ENCODE assay signal across 8 mouse cellular contexts in the genomic region with DNA sequence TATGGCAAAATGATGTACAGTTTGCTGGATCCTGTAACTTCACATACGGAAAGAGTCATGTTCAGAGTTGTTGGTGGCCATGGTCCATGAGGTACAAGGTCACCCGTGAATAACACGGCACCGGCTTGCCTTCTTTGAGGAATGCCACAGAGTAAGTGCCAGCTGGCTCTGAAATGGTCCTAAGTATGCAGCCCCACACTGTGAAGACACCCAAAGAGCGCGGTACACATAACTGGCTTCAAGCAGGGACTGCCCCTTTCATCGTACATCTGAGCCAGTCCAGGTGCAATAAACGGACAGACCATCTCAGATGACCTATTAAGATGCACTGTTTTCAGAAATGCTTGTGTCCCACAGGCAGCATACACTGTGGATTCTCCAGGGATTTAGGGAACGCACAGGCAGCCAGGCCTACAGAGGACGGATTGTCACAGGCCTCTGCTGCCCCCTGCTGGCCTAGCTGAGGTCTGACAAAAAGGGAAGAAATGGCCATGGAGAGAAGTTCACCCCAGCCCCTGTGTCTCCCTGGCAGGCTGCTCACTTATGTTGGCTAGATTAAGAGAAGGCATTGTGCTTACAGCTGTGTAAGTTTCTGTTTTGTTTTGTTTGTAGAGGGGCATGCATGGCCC.
A peak's percentile ranks its signal among the peaks of the same experiment; 100 is the strongest.
DNase-seq lines count a peak whose midpoint lies in the region; ATAC-seq lines count a peak whose summit lies in the region.

No protein-coding gene starts in this region.

- no peak overlapping the region for H3K9ac ChIP-seq in limb, embryonic 11.5 days (ENCODE audit: low read length)
- no peak overlapping the region for H3K9ac ChIP-seq in midbrain, embryonic 14.5 days (replicated peaks; ENCODE audit: low read length)

- H3K27me3 ChIP-seq in limb, embryonic 11.5 days (ENCODE audit: control insufficient read depth, insufficient read depth, low read length): no peaks in the 10 kb centered on the region
- no peaks in the 10 kb centered on the region for H3K27me3 ChIP-seq in midbrain, embryonic 14.5 days (ENCODE audit: control insufficient read depth, insufficient read depth, low read length)

- H3K4me3 ChIP-seq in limb, embryonic 11.5 days (ENCODE audit: low read depth, low read length): no peak overlapping the region
- H3K4me3 ChIP-seq in midbrain, embryonic 14.5 days (replicated peaks; ENCODE audit: low read depth, low read length): no peak overlapping the region

- 58% methylated on average over 10 of the region's 10 CpGs for WGBS in limb, embryonic 11.5 days
- WGBS in midbrain, embryonic 14.5 days: 56% methylated on average over 10 of the region's 10 CpGs

- intact Hi-C loops in gastrocnemius, postnatal 14 days (cut with DNase I; ENCODE audit: low total_unique reads): no loop called here

- H3K4me2 ChIP-seq in limb, embryonic 11.5 days (ENCODE audit: low read depth, severe bottlenecking): no peak overlapping the region
- no peak overlapping the region for H3K4me2 ChIP-seq in midbrain, embryonic 14.5 days (ENCODE audit: low read length)

- H3K9me3 ChIP-seq in limb, embryonic 11.5 days (ENCODE audit: control insufficient read depth, low read length): no peaks in the 10 kb centered on the region
- no peaks in the 10 kb centered on the region for H3K9me3 ChIP-seq in midbrain, embryonic 14.5 days (ENCODE audit: control insufficient read depth, low read length)

- H3K36me3 ChIP-seq in limb, embryonic 11.5 days (ENCODE audit: control insufficient read depth, insufficient read depth, low read length): no peaks in the 10 kb centered on the region
- H3K36me3 ChIP-seq in midbrain, embryonic 14.5 days (ENCODE audit: control insufficient read depth, insufficient read depth, low read length): no peaks in the 10 kb centered on the region

- no peak overlapping the region for H3K27ac ChIP-seq in limb, embryonic 11.5 days (replicated peaks; ENCODE audit: low read depth, low read length)
- H3K27ac ChIP-seq in midbrain, embryonic 14.5 days (replicated peaks; ENCODE audit: low read depth, low read length): no peak overlapping the region

- H3K4me1 ChIP-seq in limb, embryonic 11.5 days (ENCODE audit: control insufficient read depth, insufficient read depth, low read length): peaks cover 3% of the 10 kb centered on the region; the same call in 1 of the 2 replicates
- H3K4me1 ChIP-seq in midbrain, embryonic 14.5 days (ENCODE audit: control insufficient read depth, insufficient read depth, low read length): no peaks in the 10 kb centered on the region

- DNase-seq in layer of hippocampus, adult 11-12 months (ENCODE audit: low spot score): peak; percentile 66
- DNase-seq in layer of hippocampus, adult 9-10 months (ENCODE audit: low spot score): no peak
- peak; percentile 62 to 78 for DNase-seq in cerebellum, postnatal 4 days (ENCODE audit: low spot score in 2 of 2)
- peak; percentile 76 for DNase-seq in gastrocnemius, postnatal 14 days
- peak; percentile 74 for DNase-seq in induced T-regulatory cell, adult 2 months (ENCODE audit: low read depth)
- peak; percentile 84 for DNase-seq in limb, embryonic 11.5 days (ENCODE audit: low spot score)
- DNase-seq in midbrain, embryonic 14.5 days: peak; percentile 85
- DNase-seq in spleen, adult 18-20 months: peak; percentile 14 to 56

- peak; percentile 46 for ATAC-seq in limb, embryonic 11.5 days (ENCODE audit: insufficient number of reproducible peaks, low FRiP score, low TSS enrichment, low read depth)
- peak; percentile 46; the same call in 1 of the 2 replicates for ATAC-seq in midbrain, embryonic 14.5 days (ENCODE audit: low FRiP score, low TSS enrichment)
